Mouse (Mus musculus) kidney, embryonic 15.5 days (tissue): Measurements from ENCODE around the gene Spryd3. TPM values are rescaled to one million over a fixed set of nuclear protein-coding genes. Genes with fewer than 3 reads are reported as not detected.

Experiments
- ATAC-seq: fragments of 200-750 bp; cut with Nextera tagmentation; replicated peaks from 2 replicates; pipeline ENCODE4 v1.8.0; 2017; ENCODE audit warnings: moderate TSS enrichment; ENCODE audit not compliant: low FRiP score
- H3K27ac ChIP-seq: fragments of 300-500 bp; sonication (generic); 2 replicates; pipeline ENCODE4 v1.5.1; 2015; ENCODE audit warnings: mild to moderate bottlenecking, inconsistent platforms
- H3K27me3 ChIP-seq: fragments of 300-500 bp; sonication (generic); 2 replicates; pipeline ENCODE4 v1.6.1; 2015; ENCODE audit warnings: inconsistent platforms
- H3K36me3 ChIP-seq: fragments of 300-500 bp; sonication (generic); 2 replicates; pipeline ENCODE4 v1.6.1; 2015; ENCODE audit warnings: inconsistent platforms
- H3K4me1 ChIP-seq: fragments of 300-500 bp; sonication (generic); 2 replicates; pipeline ENCODE4 v1.6.1; 2015; ENCODE audit warnings: inconsistent platforms
- H3K4me2 ChIP-seq: fragments of 300-500 bp; sonication (generic); 2 replicates; pipeline ENCODE4 v1.6.1; 2015; ENCODE audit warnings: moderate library complexity, mild to moderate bottlenecking, inconsistent platforms
- H3K4me3 ChIP-seq: fragments of 300-500 bp; sonication (generic); replicated peaks from 2 replicates; pipeline ENCODE4 v1.5.1; 2015; ENCODE audit warnings: mild to moderate bottlenecking, inconsistent platforms
- H3K9ac ChIP-seq: fragments of 300-500 bp; sonication (generic); 2 replicates; pipeline ENCODE4 v1.6.1; 2015; ENCODE audit warnings: mild to moderate bottlenecking, inconsistent platforms
- H3K9me3 ChIP-seq: fragments of 300-500 bp; sonication (generic); replicated peaks from 2 replicates; pipeline ENCODE4 v1.6.1; 2016; ENCODE audit warnings: inconsistent platforms
- WGBS: fragments of 180-500 bp; shearing (Covaris S2); methylation state at CpG from one replicate; pipeline ENCODE4 v1.1.7; 2015; ENCODE audit warnings: mixed read lengths; 5-methylcytosine and 5-hydroxymethylcytosine counted together
- polyA plus RNA-seq: library from polyadenylated mRNA; unstranded; fragments of >200 nt; fragmentation: Nextera tagmentation; extraction: Ambion mirVana; gene quantifications from 2 replicates; pipeline ENCODE4 v1.2.1, GENCODE M21; 2015

The Spryd3 gene
- 18.0 and 18.4 TPM in 2 replicates for polyA plus RNA-seq

GRCm38 (mm10) chr15:102136129-102136758 is at the start of gene Spryd3:
TSS of gene Spryd3 (minus strand) at chr15:102136234.
- Histone ChIP-seq H3K27me3 (no peaks in the 10 kb centered on the region), H3K4me2 (peak within 1 kb of the TSS; percentile 85), H3K36me3 (peaks cover 22% of the 10 kb centered on the region), H3K4me1 (peaks cover 23% of the 10 kb centered on the region), H3K4me3 (peak within 1 kb of the TSS; percentile 95), H3K9me3 (no peaks in the 10 kb centered on the region), H3K9ac (peak within 1 kb of the TSS; percentile 78), H3K27ac (peak within 1 kb of the TSS; percentile 82)
- ATAC-seq, result peak; percentile 99
- under 1% methylated on average over 50 of the region's 50 CpGs for WGBS

- H3K9me3 ChIP-seq, result no peaks in the 10 kb centered on the region
- H3K4me3 ChIP-seq, result no peak overlapping the region
- H3K4me1 ChIP-seq, result peaks cover 17% of the 10 kb centered on the region
- H3K9ac ChIP-seq, result no peak overlapping the region
- H3K36me3 ChIP-seq, result peaks cover 47% of the 10 kb centered on the region
- WGBS, result 53% methylated on average over 3 of the region's 3 CpGs
- peak; percentile 72; the same call in 1 of the 2 replicates for ATAC-seq
- peak overlapping the region; percentile 76 for H3K27ac ChIP-seq
- H3K4me2 ChIP-seq, result no peak overlapping the region
- H3K27me3 ChIP-seq, result no peaks in the 10 kb centered on the region
These were observed 47.0 kb upstream of the Spryd3 start for GRCm38 (mm10) chr15:102183076-102183475.

GRCm38 (mm10) chr15:102179924-102180323 is 43.9 kb upstream of the Spryd3 start:
- Histone ChIP-seq H3K4me1 (peaks cover 13% of the 10 kb centered on the region), H3K4me3 (no peak overlapping the region), H3K36me3 (peaks cover 46% of the 10 kb centered on the region), H3K9ac (no peak overlapping the region), H3K9me3 (no peaks in the 10 kb centered on the region), H3K4me2 (no peak overlapping the region), H3K27ac (peak overlapping the region; percentile 28; the same call in 1 of the 2 replicates), H3K27me3 (no peaks in the 10 kb centered on the region)
- ATAC-seq, result no peak
- 86% methylated on average over 14 of the region's 14 CpGs for WGBS

- ATAC-seq, result no peak
- Histone ChIP-seq H3K9me3 (no peaks in the 10 kb centered on the region), H3K27me3 (no peaks in the 10 kb centered on the region), H3K4me2 (no peak overlapping the region), H3K36me3 (peaks cover 43% of the 10 kb centered on the region), H3K27ac (no peak overlapping the region), H3K4me1 (peaks cover 13% of the 10 kb centered on the region), H3K4me3 (no peak overlapping the region), H3K9ac (no peak overlapping the region)
- 82% methylated on average over 9 of the region's 9 CpGs for WGBS
These were observed 43.1 kb upstream of the Spryd3 start for GRCm38 (mm10) chr15:102179106-102179505.

GRCm38 (mm10) chr15:102178279-102178678 is 42.2 kb upstream of the Spryd3 start:
- Histone ChIP-seq H3K27me3 (no peaks in the 10 kb centered on the region), H3K9ac (no peak overlapping the region), H3K27ac (no peak overlapping the region), H3K36me3 (peaks cover 41% of the 10 kb centered on the region), H3K4me2 (no peak overlapping the region), H3K9me3 (no peaks in the 10 kb centered on the region), H3K4me1 (peaks cover 13% of the 10 kb centered on the region), H3K4me3 (no peak overlapping the region)
- WGBS, result 24% methylated on average over 6 of the region's 6 CpGs
- ATAC-seq, result no peak

GRCm38 (mm10) chr15:102177417-102177816 is 41.4 kb upstream of the Spryd3 start:
- ATAC-seq, result no peak
- 81% methylated on average over 8 of the region's 8 CpGs for WGBS
- H3K4me1 ChIP-seq, result peaks cover 10% of the 10 kb centered on the region
- peaks cover 34% of the 10 kb centered on the region for H3K36me3 ChIP-seq
- H3K27ac ChIP-seq, result no peak overlapping the region
- H3K4me3 ChIP-seq, result no peak overlapping the region
- H3K9ac ChIP-seq, result no peak overlapping the region
- no peak overlapping the region for H3K4me2 ChIP-seq
- H3K9me3 ChIP-seq, result no peaks in the 10 kb centered on the region
- H3K27me3 ChIP-seq, result no peaks in the 10 kb centered on the region

GRCm38 (mm10) chr15:102176571-102177316 is 40.7 kb upstream of the Spryd3 start:
- no peaks in the 10 kb centered on the region for H3K27me3 ChIP-seq
- H3K9ac ChIP-seq, result no peak overlapping the region
- H3K4me1 ChIP-seq, result peaks cover 10% of the 10 kb centered on the region
- H3K27ac ChIP-seq, result no peak overlapping the region
- peaks cover 34% of the 10 kb centered on the region for H3K36me3 ChIP-seq
- 78% methylated on average over 7 of the region's 7 CpGs for WGBS
- no peak for ATAC-seq
- no peaks in the 10 kb centered on the region for H3K9me3 ChIP-seq
- H3K4me3 ChIP-seq, result no peak overlapping the region
- no peak overlapping the region for H3K4me2 ChIP-seq

GRCm38 (mm10) chr15:102175736-102176319 is 39.8 kb upstream of the Spryd3 start:
- Histone ChIP-seq H3K9me3 (no peaks in the 10 kb centered on the region), H3K9ac (no peak overlapping the region), H3K36me3 (peaks cover 34% of the 10 kb centered on the region), H3K27ac (no peak overlapping the region), H3K27me3 (no peaks in the 10 kb centered on the region), H3K4me2 (no peak overlapping the region), H3K4me1 (peaks cover 10% of the 10 kb centered on the region), H3K4me3 (no peak overlapping the region)
- ATAC-seq, result no peak
- WGBS, result 80% methylated on average over 16 of the region's 16 CpGs

GRCm38 (mm10) chr15:102173581-102173980 is 37.5 kb upstream of the Spryd3 start:
- H3K36me3 ChIP-seq, result peaks cover 29% of the 10 kb centered on the region
- H3K9ac ChIP-seq, result no peak overlapping the region
- H3K4me3 ChIP-seq, result no peak overlapping the region
- H3K4me2 ChIP-seq, result no peak overlapping the region
- no peak overlapping the region for H3K27ac ChIP-seq
- no peaks in the 10 kb centered on the region for H3K27me3 ChIP-seq
- ATAC-seq, result no peak
- peaks cover 18% of the 10 kb centered on the region for H3K4me1 ChIP-seq
- H3K9me3 ChIP-seq, result no peaks in the 10 kb centered on the region
- 88% methylated on average over 3 of the region's 3 CpGs for whole genome bisulfite sequencing

- H3K36me3 ChIP-seq, result no peaks in the 10 kb centered on the region
- no peak overlapping the region for H3K4me3 ChIP-seq
- peak; percentile 53; the same call in 1 of the 2 replicates for ATAC-seq
- peaks cover 40% of the 10 kb centered on the region for H3K4me1 ChIP-seq
- H3K27ac ChIP-seq, result peak overlapping the region; percentile 68; the same call in 1 of the 2 replicates
- no peak overlapping the region for H3K4me2 ChIP-seq
- H3K27me3 ChIP-seq, result no peaks in the 10 kb centered on the region
- no peak overlapping the region for H3K9ac ChIP-seq
- 29% methylated on average over 2 of the region's 2 CpGs for WGBS
- no peaks in the 10 kb centered on the region for H3K9me3 ChIP-seq
These were observed 33.0 kb upstream of the Spryd3 start for GRCm38 (mm10) chr15:102169064-102169463.

- WGBS, result 19% methylated on average over 6 of the region's 6 CpGs
- Histone ChIP-seq H3K9ac (no peak overlapping the region), H3K9me3 (no peaks in the 10 kb centered on the region), H3K36me3 (no peaks in the 10 kb centered on the region), H3K4me3 (no peak overlapping the region), H3K4me2 (no peak overlapping the region), H3K27ac (peak overlapping the region; percentile 68), H3K4me1 (peaks cover 40% of the 10 kb centered on the region), H3K27me3 (no peaks in the 10 kb centered on the region)
- ATAC-seq, result peak; percentile 89
These were observed 31.6 kb upstream of the Spryd3 start for GRCm38 (mm10) chr15:102167620-102168021.

GRCm38 (mm10) chr15:102165468-102166100 is 29.6 kb upstream of the Spryd3 start:
- H3K9ac ChIP-seq, result no peak overlapping the region
- 35% methylated on average over 6 of the region's 6 CpGs for WGBS
- no peaks in the 10 kb centered on the region for H3K27me3 ChIP-seq
- H3K27ac ChIP-seq, result no peak overlapping the region
- H3K4me3 ChIP-seq, result no peak overlapping the region
- no peak overlapping the region for H3K4me2 ChIP-seq
- H3K36me3 ChIP-seq, result no peaks in the 10 kb centered on the region
- H3K9me3 ChIP-seq, result no peaks in the 10 kb centered on the region
- H3K4me1 ChIP-seq, result peaks cover 40% of the 10 kb centered on the region
- no peak for ATAC-seq
